Mouse (Mus musculus): Measurements from ENCODE around the gene Top1. TPM values are rescaled to one million over a fixed set of nuclear protein-coding genes. Genes with fewer than 3 reads are reported as not detected.
A peak's percentile ranks its signal among the peaks of the same experiment; 100 is the strongest.

Top1 gene
- 42.8 and 48.1 TPM in 2 replicates for polyA plus RNA-seq (2015; fragmentation: Nextera tagmentation; extraction: Ambion mirVana)

DNA sequence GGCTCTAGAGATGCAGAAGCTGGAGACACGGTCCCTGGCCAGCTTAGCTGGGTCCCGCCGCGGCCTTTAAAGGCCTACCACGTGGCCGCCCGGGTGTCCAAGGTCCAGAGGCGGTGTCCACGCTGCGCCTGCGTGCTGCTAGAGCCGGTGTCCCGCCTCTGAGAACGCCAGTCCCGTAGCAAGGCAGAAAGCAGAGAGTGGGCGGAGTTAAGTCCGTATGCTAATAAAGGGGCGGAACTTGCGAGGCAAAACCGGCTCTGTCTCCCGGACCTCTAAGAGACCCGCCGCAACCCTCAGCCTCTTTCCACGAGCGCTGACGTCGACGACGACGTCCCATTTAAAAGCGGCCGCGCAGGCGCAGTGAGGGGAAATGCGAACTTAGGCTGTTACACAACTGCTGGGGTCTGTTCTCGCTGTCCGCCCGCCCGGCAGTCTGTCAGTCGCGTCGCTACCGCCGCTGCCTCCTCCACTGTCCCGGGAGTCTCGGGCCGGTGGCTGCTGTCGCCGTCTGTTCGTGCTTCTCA lies at the start of gene Top1:
TSS of gene Top1 (plus strand) at position 275 of the 524 bp plus-strand sequence.
- peak within 1 kb of the TSS; percentile 92 for H3K4me3 ChIP-seq
- H3K4me2 ChIP-seq: peak within 1 kb of the TSS; percentile 66
- H3K9me3 ChIP-seq (replicated peaks): no peaks in the 10 kb centered on the region
- peak within 1 kb of the TSS; percentile 96 for H3K27ac ChIP-seq
- peak; percentile 98 for ATAC-seq (replicated peaks; ENCODE audit: insufficient number of reproducible peaks, insufficient read depth, low FRiP score, low read depth)
- peak within 1 kb of the TSS; percentile 99 for H3K9ac ChIP-seq
- WGBS: under 1% methylated on average over 50 of the region's 50 CpGs
- H3K4me1 ChIP-seq (replicated peaks): peaks cover 25% of the 10 kb centered on the region
- H3K36me3 ChIP-seq: no peaks in the 10 kb centered on the region
- no peaks in the 10 kb centered on the region for H3K27me3 ChIP-seq

DNA sequence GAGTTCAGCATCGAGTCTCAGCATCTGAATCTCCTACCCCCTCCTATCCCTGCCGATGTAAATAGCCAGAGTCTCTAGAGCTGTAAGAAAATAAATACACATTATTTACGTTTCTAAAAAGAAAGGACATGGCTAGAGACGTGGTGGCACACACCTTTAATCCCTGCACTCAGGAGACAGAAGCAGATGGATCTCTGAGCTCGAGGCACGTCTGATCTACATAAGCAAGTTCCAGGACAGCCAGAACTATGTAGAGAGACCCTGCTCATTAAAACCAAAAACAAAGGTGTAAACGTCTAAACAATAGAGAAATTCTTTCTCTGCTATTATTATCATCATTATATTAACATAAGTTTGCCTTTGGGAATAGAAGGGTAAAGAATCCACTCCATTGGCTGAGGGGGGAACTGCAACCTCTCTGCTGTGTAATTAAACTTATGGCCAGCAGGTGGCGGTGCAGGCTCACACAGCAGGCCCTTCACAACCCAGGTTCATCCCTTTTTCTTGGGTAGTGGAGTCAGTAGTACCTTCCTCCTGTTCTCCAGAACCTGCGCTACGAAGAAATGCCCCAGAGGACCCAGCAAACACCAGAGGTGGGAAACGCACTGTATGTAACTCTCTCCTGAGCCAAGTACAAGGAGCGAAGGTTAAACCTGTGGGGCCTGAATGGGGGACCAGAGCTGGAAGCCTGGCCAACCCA lies 48.0 kb upstream of the Top1 start:
- Histone ChIP-seq H3K27ac (no peak overlapping the region), H3K27me3 (no peaks in the 10 kb centered on the region), H3K4me3 (no peak overlapping the region), H3K9me3 (replicated peaks) (no peaks in the 10 kb centered on the region), H3K4me2 (0 out of 2 replicates have a peak overlapping the region, but pooled peaks have one; percentile 22), H3K4me1 (replicated peaks) (0 out of 2 replicates have a peak, but pooled peaks cover 2% of the 10 kb centered on the region), H3K9ac (no peak overlapping the region), H3K36me3 (no peaks in the 10 kb centered on the region)
- peak; percentile 72; the same call in 1 of the 2 replicates for ATAC-seq (replicated peaks; ENCODE audit: insufficient number of reproducible peaks, insufficient read depth, low FRiP score, low read depth)
- WGBS: 32% methylated on average over 12 of the region's 12 CpGs

DNA sequence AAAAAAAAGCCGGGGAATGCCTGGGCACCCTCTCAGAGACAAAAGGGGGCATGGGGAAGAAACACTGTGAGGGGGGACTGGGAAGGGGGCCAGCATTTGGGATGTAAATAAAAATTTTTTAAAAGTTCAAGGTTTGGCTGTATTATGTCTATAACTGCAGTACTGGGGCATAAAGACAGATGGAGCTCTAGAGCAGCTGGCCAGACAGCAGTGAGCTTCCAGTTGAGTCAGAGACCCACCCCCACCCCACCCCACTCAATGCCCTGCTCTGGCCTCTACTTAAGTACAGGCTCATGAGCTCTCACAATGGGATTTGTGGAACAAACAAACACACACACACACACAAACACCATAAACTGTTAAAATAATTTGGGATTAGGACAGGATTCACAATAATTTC lies 43.9 kb upstream of the Top1 start:
- ATAC-seq (replicated peaks; ENCODE audit: insufficient number of reproducible peaks, insufficient read depth, low FRiP score, low read depth): no peak

DNA sequence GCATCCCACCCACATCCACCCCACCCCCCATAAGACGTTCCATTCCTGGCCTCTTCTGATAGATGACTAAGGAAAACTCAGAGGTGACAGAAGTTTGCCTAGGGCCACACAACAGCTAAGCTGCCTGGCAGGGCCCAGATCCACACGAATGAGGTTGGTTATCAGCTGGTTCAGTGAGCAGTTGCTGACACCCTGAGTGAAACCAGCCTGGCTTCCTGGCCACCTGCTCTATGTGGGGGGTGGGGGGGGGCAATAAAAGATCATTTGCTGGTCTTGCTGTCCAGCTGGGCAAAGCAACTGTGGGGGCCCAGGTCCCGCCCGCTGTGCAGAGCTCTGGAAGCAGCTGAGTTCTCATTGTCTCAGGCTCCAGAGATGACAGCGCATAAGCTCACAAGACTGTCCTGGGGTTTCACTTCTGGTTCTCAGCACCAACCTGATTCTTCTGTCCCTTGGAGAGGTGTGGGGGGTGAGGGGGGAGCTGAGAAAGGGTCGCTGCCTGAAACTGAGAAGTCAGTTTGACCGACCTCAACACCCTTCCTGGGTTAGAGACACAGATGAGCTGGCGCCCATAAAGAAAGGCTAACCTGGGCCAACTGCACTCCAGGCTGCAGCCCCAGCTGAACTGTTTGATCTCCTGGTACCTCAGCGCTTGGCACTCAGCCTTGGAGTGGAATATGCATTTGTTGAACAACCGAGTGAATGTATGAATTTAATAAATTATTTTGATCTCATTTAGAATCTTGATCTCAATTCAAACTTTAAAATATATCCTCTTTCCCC lies 42.3 kb upstream of the Top1 start:
- 54% methylated on average over 10 of the region's 10 CpGs for WGBS
- Histone ChIP-seq H3K9me3 (replicated peaks) (no peaks in the 10 kb centered on the region), H3K27me3 (no peaks in the 10 kb centered on the region), H3K36me3 (no peaks in the 10 kb centered on the region), H3K4me2 (no peak overlapping the region), H3K9ac (no peak overlapping the region), H3K4me1 (replicated peaks) (peaks cover 3% of the 10 kb centered on the region; the same call in 1 of the 2 replicates), H3K4me3 (no peak overlapping the region), H3K27ac (no peak overlapping the region)
- 0 out of 2 replicates have a peak, but pooled peaks have one; percentile 22 for ATAC-seq (replicated peaks; ENCODE audit: insufficient number of reproducible peaks, insufficient read depth, low FRiP score, low read depth)

More for the DNA sequence above, 43.9 kb upstream of the Top1 start:
- peaks cover 4% of the 10 kb centered on the region; the same call in 1 of the 2 replicates for H3K4me1 ChIP-seq (replicated peaks)
- H3K4me3 ChIP-seq: no peak overlapping the region
- H3K27ac ChIP-seq: no peak overlapping the region
- H3K9me3 ChIP-seq (replicated peaks): no peaks in the 10 kb centered on the region
- no peak overlapping the region for H3K4me2 ChIP-seq
- no peaks in the 10 kb centered on the region for H3K27me3 ChIP-seq
- H3K36me3 ChIP-seq: no peaks in the 10 kb centered on the region
- H3K9ac ChIP-seq: no peak overlapping the region
- 62% methylated on average over 1 of the region's 1 CpGs for WGBS

DNA sequence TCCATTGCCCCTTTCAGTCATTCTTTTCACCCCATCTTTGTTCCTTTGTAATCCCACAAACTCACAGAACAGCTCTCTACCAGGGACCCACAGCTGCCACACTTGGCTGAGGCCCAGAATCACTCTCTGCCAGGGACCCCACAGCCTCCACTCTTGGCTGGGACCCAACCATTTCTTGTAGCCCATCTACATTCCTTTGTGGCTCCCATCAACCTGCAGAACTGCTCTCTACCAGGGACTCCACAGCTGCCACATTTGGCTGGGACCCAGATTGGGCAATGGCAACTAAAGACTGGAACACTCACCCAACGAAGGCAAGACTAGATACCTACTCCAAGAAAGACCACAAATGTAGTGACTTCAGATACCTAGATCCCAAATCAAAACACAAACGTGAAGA lies 35.7 kb upstream of the Top1 start:
- 0 out of 2 replicates have a peak, but pooled peaks cover 4% of the 10 kb centered on the region for H3K4me1 ChIP-seq (replicated peaks)
- H3K27me3 ChIP-seq: no peaks in the 10 kb centered on the region
- H3K4me3 ChIP-seq: no peak overlapping the region
- WGBS: 51% methylated on average over 2 of the region's 2 CpGs
- H3K4me2 ChIP-seq: no peak overlapping the region
- no peak overlapping the region for H3K9ac ChIP-seq
- H3K9me3 ChIP-seq (replicated peaks): no peaks in the 10 kb centered on the region
- no peak overlapping the region for H3K27ac ChIP-seq
- no peak; the same call in 1 of the 2 replicates for ATAC-seq (replicated peaks; ENCODE audit: insufficient number of reproducible peaks, insufficient read depth, low FRiP score, low read depth)
- H3K36me3 ChIP-seq: no peaks in the 10 kb centered on the region

DNA sequence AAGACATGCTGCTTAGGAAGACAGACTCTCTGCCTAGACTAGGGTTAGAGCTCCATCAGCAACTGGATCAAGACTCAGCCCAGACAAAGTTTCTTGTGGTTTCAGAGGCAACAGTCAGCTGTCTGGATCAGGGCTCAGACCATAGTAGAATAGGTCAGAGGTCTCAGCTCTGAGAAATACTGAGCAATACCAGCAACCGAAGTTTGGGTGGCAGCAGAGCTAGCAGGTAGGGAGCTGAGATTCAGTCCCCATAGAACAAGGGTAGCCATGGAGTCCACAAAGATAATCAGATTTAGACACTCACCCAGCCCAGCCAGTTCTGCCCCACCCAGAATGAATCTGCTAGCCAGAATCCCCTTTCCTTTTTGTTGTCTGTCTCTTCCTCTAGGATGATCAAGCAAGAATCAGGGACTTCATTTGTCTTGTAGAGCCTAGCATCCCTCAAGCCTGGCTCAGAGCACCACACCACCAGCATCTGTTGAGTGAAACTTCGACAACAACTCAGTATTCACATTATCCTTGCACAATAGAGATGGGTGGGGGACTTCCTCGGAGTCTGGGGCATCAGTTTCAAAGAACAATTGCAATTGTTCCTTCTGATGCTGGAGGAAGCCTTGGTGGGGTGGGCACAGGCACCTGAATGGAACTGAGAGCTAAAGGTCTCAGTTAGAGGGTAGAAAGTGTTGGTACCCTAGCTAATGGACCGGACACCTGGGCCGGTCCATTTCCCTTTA lies 32.3 kb upstream of the Top1 start:
- ATAC-seq (replicated peaks; ENCODE audit: insufficient number of reproducible peaks, insufficient read depth, low FRiP score, low read depth): no peak

DNA sequence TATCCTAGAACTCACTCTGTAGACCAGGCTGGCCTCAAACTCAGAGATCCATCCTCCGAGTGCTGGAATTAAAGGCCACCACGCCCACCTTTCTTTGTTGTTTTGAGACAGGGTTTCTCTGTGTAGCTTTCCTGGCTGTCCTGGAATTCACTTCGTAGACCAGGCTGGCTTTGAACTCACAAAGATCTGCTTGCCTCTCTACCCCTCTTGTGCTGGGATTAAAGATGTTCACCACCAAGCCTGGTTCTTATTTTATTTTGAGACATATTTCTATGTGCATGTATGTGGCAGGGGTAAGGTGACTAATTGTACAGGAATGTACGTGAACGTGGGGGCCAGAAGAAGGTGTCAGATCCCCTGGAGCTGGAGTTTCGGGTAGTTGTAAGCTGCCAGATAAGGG lies 27.9 kb upstream of the Top1 start:
- no peak overlapping the region for H3K4me2 ChIP-seq
- no peaks in the 10 kb centered on the region for H3K9me3 ChIP-seq (replicated peaks)
- no peak for ATAC-seq (replicated peaks; ENCODE audit: insufficient number of reproducible peaks, insufficient read depth, low FRiP score, low read depth)
- WGBS: 79% methylated on average over 6 of the region's 6 CpGs
- H3K9ac ChIP-seq: no peak overlapping the region
- H3K27ac ChIP-seq: no peak overlapping the region
- no peaks in the 10 kb centered on the region for H3K27me3 ChIP-seq
- H3K36me3 ChIP-seq: no peaks in the 10 kb centered on the region
- H3K4me3 ChIP-seq: no peak overlapping the region
- peaks cover 30% of the 10 kb centered on the region for H3K4me1 ChIP-seq (replicated peaks)

More for the DNA sequence above, 32.3 kb upstream of the Top1 start:
- Histone ChIP-seq H3K9me3 (replicated peaks) (no peaks in the 10 kb centered on the region), H3K36me3 (no peaks in the 10 kb centered on the region), H3K4me3 (no peak overlapping the region), H3K4me1 (replicated peaks) (0 out of 2 replicates have a peak, but pooled peaks cover 4% of the 10 kb centered on the region), H3K9ac (no peak overlapping the region), H3K27ac (no peak overlapping the region), H3K27me3 (no peaks in the 10 kb centered on the region), H3K4me2 (no peak overlapping the region)
- WGBS: 75% methylated on average over 5 of the region's 5 CpGs

DNA sequence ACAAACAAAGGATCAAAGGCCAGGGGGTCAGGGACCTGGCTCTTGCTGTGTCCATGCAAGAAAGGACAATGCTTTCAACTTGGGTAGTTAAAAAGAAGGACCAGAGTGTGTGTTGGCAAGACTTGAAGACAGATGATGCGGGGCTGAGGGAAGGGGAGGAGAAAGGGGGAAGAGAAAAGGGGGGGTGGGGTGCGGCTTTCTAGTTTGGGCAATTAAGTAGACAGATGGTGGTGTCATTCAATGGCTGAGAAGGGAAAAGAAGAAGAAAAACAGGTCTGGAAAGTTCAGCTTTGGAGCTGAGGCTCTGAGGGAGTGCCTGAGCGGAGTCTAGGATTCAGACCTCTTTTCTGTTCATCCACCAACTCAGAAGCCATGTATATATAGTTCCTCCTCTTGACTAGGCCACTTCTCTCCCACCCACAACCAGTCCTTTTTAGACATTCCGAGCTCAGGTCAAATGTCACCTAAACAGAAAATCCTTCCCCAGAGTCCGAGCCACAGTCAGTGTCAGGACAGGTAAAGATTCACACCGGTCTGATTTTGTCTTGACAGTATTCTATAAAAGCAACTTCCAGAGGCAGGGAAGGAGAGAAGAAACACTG lies 27.0 kb upstream of the Top1 start:
- Histone ChIP-seq H3K27ac (peak overlapping the region; percentile 83; the same call in 1 of the 2 replicates), H3K4me1 (replicated peaks) (peaks cover 30% of the 10 kb centered on the region), H3K4me2 (no peak overlapping the region), H3K36me3 (no peaks in the 10 kb centered on the region), H3K9ac (no peak overlapping the region), H3K4me3 (no peak overlapping the region), H3K27me3 (no peaks in the 10 kb centered on the region), H3K9me3 (replicated peaks) (no peaks in the 10 kb centered on the region)
- no peak for ATAC-seq (replicated peaks; ENCODE audit: insufficient number of reproducible peaks, insufficient read depth, low FRiP score, low read depth)
- WGBS: 69% methylated on average over 6 of the region's 6 CpGs

DNA sequence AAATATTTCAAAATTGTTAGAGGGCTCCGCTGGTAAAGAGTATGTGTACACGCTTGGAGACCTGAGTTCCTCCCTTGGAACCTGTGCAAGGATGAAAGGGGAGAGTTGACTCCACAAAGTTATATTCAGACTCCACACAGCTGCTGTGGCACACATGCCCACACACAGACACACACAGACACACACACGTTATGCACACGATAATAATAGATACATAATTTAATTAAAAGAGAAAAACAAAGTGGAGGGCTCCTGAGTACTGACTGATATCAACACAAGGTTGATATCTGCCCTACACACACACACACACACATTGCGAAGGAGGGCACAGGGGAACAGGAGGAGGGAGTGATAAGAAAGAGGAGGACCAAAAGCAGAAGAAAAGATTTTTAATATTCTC lies 26.4 kb upstream of the Top1 start:
- Histone ChIP-seq H3K27me3 (no peaks in the 10 kb centered on the region), H3K27ac (peak overlapping the region; percentile 83), H3K9ac (no peak overlapping the region), H3K4me3 (no peak overlapping the region), H3K4me2 (no peak overlapping the region), H3K4me1 (replicated peaks) (peaks cover 32% of the 10 kb centered on the region), H3K36me3 (no peaks in the 10 kb centered on the region), H3K9me3 (replicated peaks) (no peaks in the 10 kb centered on the region)
- no peak for ATAC-seq (replicated peaks; ENCODE audit: insufficient number of reproducible peaks, insufficient read depth, low FRiP score, low read depth)
- WGBS: 58% methylated on average over 5 of the region's 5 CpGs

DNA sequence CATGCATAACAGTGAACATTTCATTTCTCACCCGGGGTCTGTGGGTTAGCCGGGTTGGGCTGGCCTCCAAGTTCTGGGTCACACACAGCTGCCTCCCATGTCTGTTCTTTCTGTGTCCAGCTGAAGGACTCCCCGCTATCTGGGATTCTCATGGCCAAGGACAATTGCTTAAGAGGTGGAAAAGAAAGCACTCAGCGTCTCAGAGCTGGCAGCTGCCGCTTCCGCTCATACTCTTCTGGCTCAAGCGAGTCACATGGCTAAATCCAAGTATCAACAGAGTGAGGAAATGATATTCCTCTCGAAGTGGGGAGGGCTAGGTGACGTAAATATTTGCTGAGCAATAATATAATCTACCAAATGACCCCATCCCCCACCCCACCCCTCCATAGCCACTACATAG lies 25.9 kb upstream of the Top1 start:
- 20% methylated on average over 9 of the region's 9 CpGs for WGBS
- H3K4me3 ChIP-seq: 0 out of 2 replicates have a peak overlapping the region, but pooled peaks have one; percentile 15

More for the DNA sequence above, 25.9 kb upstream of the Top1 start:
- Histone ChIP-seq H3K36me3 (no peaks in the 10 kb centered on the region), H3K9me3 (replicated peaks) (no peaks in the 10 kb centered on the region), H3K27ac (peak overlapping the region; percentile 83), H3K4me2 (peak overlapping the region; percentile 45), H3K4me1 (replicated peaks) (peaks cover 32% of the 10 kb centered on the region), H3K27me3 (no peaks in the 10 kb centered on the region), H3K9ac (no peak overlapping the region)
- ATAC-seq (replicated peaks; ENCODE audit: insufficient number of reproducible peaks, insufficient read depth, low FRiP score, low read depth): peak; percentile 64

All from heart, embryonic 15.5 days (tissue).